Mouse (Mus musculus) monocyte, adult 2 months (primary cell): ENCODE results near the gene Vmn1r203.
"Not testable (repeated sequence)": the region's sequence is repeated elsewhere in the genome, so short reads cannot be mapped to it uniquely, and the experiment has no call there.

ENCODE experiments used
- DNase-seq, 2 experiments: peaks; one replicate each; pipeline ENCODE4 v3.0.0; 2022; ENCODE audit warnings: low spot score in 2 of 2, low read depth in 1 of 2

Gene Vmn1r203

GRCm38 (mm10) chr13:22517814-22518213 is at the start of gene Vmn1r203:
Gene Vmn1r203 (plus strand): TSS chr13:22518114.
- no peak for DNase-seq

- DNase-seq, result no peak
Observed at GRCm38 (mm10) chr13:22471623-22472022, 46.3 kb upstream of the Vmn1r203 start, which contains the start of gene Vmn1r201. Gene Vmn1r201 (plus strand): TSS chr13:22471923.

- DNase-seq, result no peak
Observed at GRCm38 (mm10) chr13:22502431-22502830, 15.5 kb upstream of the Vmn1r203 start.

- DNase-seq, result no peak
Observed at GRCm38 (mm10) chr13:22505281-22505680, 12.6 kb upstream of the Vmn1r203 start, which contains the start of gene Vmn1r202. Gene Vmn1r202 (minus strand): TSS chr13:22505381.

GRCm38 (mm10) chr13:22552898-22553297 is 35.0 kb downstream of the Vmn1r203 start, which contains the start of gene Vmn1r204:
Gene Vmn1r204 (plus strand): TSS chr13:22553198.
- not testable (repeated sequence) for DNase-seq

GRCm38 (mm10) chr13:22574911-22575310 is 57.0 kb downstream of the Vmn1r203 start:
- not testable (repeated sequence) for DNase-seq
